Mouse (Mus musculus): ENCODE data around the gene A730049H05Rik. TPM values are rescaled to one million over a fixed set of nuclear protein-coding genes. Genes with fewer than 3 reads are reported as not detected.

Gene A730049H05Rik
- polyA plus RNA-seq, 1 experiment from 2014 or later = 0.12 TPM

GRCm38 (mm10) chr6:92845898-92846297 is 29.6 kb downstream of the A730049H05Rik start:
- 86% methylated on average over 8 of the region's 8 CpGs for WGBS
- Histone ChIP-seq H3K4me3 (ENCODE audit: low read depth, low read length) (no peak overlapping the region), H3K27me3 (ENCODE audit: control insufficient read depth, insufficient read depth, low read length) (no peaks in the 10 kb centered on the region), H3K9ac (ENCODE audit: low read length) (no peak overlapping the region), H3K9me3 (ENCODE audit: control insufficient read depth, low read length) (no peaks in the 10 kb centered on the region), H3K4me2 (no peak overlapping the region), H3K27ac (ENCODE audit: low read depth, low read length) (no peak overlapping the region), H3K36me3 (ENCODE audit: control insufficient read depth, insufficient read depth, low read length) (no peaks in the 10 kb centered on the region), H3K4me1 (ENCODE audit: control insufficient read depth, insufficient read depth, low read length) (no peaks in the 10 kb centered on the region)
- DNase-seq (ENCODE audit: low spot score, missing footprints) (peak; percentile 10), ATAC-seq (ENCODE audit: low FRiP score) (no peak)

GRCm38 (mm10) chr6:92846614-92847013 is 30.3 kb downstream of the A730049H05Rik start:
- Histone ChIP-seq H3K27ac (ENCODE audit: low read depth, low read length) (no peak overlapping the region), H3K4me2 (no peak overlapping the region), H3K9me3 (ENCODE audit: control insufficient read depth, low read length) (no peaks in the 10 kb centered on the region), H3K36me3 (ENCODE audit: control insufficient read depth, insufficient read depth, low read length) (no peaks in the 10 kb centered on the region), H3K4me1 (ENCODE audit: control insufficient read depth, insufficient read depth, low read length) (no peaks in the 10 kb centered on the region), H3K4me3 (ENCODE audit: low read depth, low read length) (no peak overlapping the region), H3K9ac (ENCODE audit: low read length) (no peak overlapping the region), H3K27me3 (ENCODE audit: control insufficient read depth, insufficient read depth, low read length) (no peaks in the 10 kb centered on the region)
- 73% methylated on average over 4 of the region's 4 CpGs for WGBS
- ATAC-seq (ENCODE audit: low FRiP score) = no peak
- DNase-seq (ENCODE audit: low spot score, missing footprints) = peak; percentile 37

- no peaks in the 10 kb centered on the region for H3K36me3 ChIP-seq (ENCODE audit: control insufficient read depth, insufficient read depth, low read length)
- H3K4me1 ChIP-seq (ENCODE audit: control insufficient read depth, insufficient read depth, low read length) = no peaks in the 10 kb centered on the region
- no peaks in the 10 kb centered on the region for H3K9me3 ChIP-seq (ENCODE audit: control insufficient read depth, low read length)
- no peak for ATAC-seq (ENCODE audit: low FRiP score)
- no peak overlapping the region for H3K4me3 ChIP-seq (ENCODE audit: low read depth, low read length)
- no peak overlapping the region for H3K9ac ChIP-seq (ENCODE audit: low read length)
- 96% methylated on average over 9 of the region's 9 CpGs for WGBS
- no peaks in the 10 kb centered on the region for H3K27me3 ChIP-seq (ENCODE audit: control insufficient read depth, insufficient read depth, low read length)
- H3K27ac ChIP-seq (ENCODE audit: low read depth, low read length) = no peak overlapping the region
- no peak overlapping the region for H3K4me2 ChIP-seq
- DNase-seq (ENCODE audit: low spot score, missing footprints) = no peak
Measured at GRCm38 (mm10) chr6:92849208-92849607, 32.9 kb downstream of the A730049H05Rik start.

GRCm38 (mm10) chr6:92850250-92850649 is 34.0 kb downstream of the A730049H05Rik start:
- Histone ChIP-seq H3K4me1 (ENCODE audit: control insufficient read depth, insufficient read depth, low read length) (no peaks in the 10 kb centered on the region), H3K27ac (ENCODE audit: low read depth, low read length) (no peak overlapping the region), H3K9me3 (ENCODE audit: control insufficient read depth, low read length) (no peaks in the 10 kb centered on the region), H3K4me2 (no peak overlapping the region), H3K4me3 (ENCODE audit: low read depth, low read length) (no peak overlapping the region), H3K27me3 (ENCODE audit: control insufficient read depth, insufficient read depth, low read length) (no peaks in the 10 kb centered on the region), H3K36me3 (ENCODE audit: control insufficient read depth, insufficient read depth, low read length) (no peaks in the 10 kb centered on the region), H3K9ac (ENCODE audit: low read length) (no peak overlapping the region)
- ATAC-seq (ENCODE audit: low FRiP score) (no peak), DNase-seq (ENCODE audit: low spot score, missing footprints) (no peak)
- 68% methylated on average over 5 of the region's 5 CpGs for WGBS

GRCm38 (mm10) chr6:92854873-92855272 is 38.6 kb downstream of the A730049H05Rik start:
- Histone ChIP-seq H3K4me2 (no peak overlapping the region), H3K27me3 (ENCODE audit: control insufficient read depth, insufficient read depth, low read length) (no peaks in the 10 kb centered on the region), H3K27ac (ENCODE audit: low read depth, low read length) (no peak overlapping the region), H3K36me3 (ENCODE audit: control insufficient read depth, insufficient read depth, low read length) (no peaks in the 10 kb centered on the region), H3K9ac (ENCODE audit: low read length) (no peak overlapping the region), H3K4me3 (ENCODE audit: low read depth, low read length) (no peak overlapping the region), H3K4me1 (ENCODE audit: control insufficient read depth, insufficient read depth, low read length) (no peaks in the 10 kb centered on the region), H3K9me3 (ENCODE audit: control insufficient read depth, low read length) (no peaks in the 10 kb centered on the region)
- no peak for DNase-seq (ENCODE audit: low spot score, missing footprints)
- 86% methylated on average over 4 of the region's 4 CpGs for WGBS
- no peak for ATAC-seq (ENCODE audit: low FRiP score)

- Histone ChIP-seq H3K9me3 (ENCODE audit: control insufficient read depth, low read length) (no peaks in the 10 kb centered on the region), H3K4me1 (ENCODE audit: control insufficient read depth, insufficient read depth, low read length) (no peaks in the 10 kb centered on the region), H3K9ac (ENCODE audit: low read length) (no peak overlapping the region), H3K36me3 (ENCODE audit: control insufficient read depth, insufficient read depth, low read length) (no peaks in the 10 kb centered on the region), H3K27ac (ENCODE audit: low read depth, low read length) (no peak overlapping the region), H3K4me3 (ENCODE audit: low read depth, low read length) (no peak overlapping the region), H3K4me2 (no peak overlapping the region), H3K27me3 (ENCODE audit: control insufficient read depth, insufficient read depth, low read length) (no peaks in the 10 kb centered on the region)
- DNase-seq (ENCODE audit: low spot score, missing footprints) (no peak), ATAC-seq (ENCODE audit: low FRiP score) (no peak)
- WGBS = 93% methylated on average over 13 of the region's 13 CpGs
Measured at GRCm38 (mm10) chr6:92857761-92858160, 41.5 kb downstream of the A730049H05Rik start.

GRCm38 (mm10) chr6:92858721-92859510 is 42.6 kb downstream of the A730049H05Rik start:
- 84% methylated on average over 12 of the region's 12 CpGs for WGBS
- Histone ChIP-seq H3K36me3 (ENCODE audit: control insufficient read depth, insufficient read depth, low read length) (no peaks in the 10 kb centered on the region), H3K4me1 (ENCODE audit: control insufficient read depth, insufficient read depth, low read length) (no peaks in the 10 kb centered on the region), H3K27ac (ENCODE audit: low read depth, low read length) (no peak overlapping the region), H3K9ac (ENCODE audit: low read length) (no peak overlapping the region), H3K27me3 (ENCODE audit: control insufficient read depth, insufficient read depth, low read length) (no peaks in the 10 kb centered on the region), H3K4me3 (ENCODE audit: low read depth, low read length) (no peak overlapping the region), H3K4me2 (no peak overlapping the region), H3K9me3 (ENCODE audit: control insufficient read depth, low read length) (no peaks in the 10 kb centered on the region)
- DNase-seq (ENCODE audit: low spot score, missing footprints) (no peak), ATAC-seq (ENCODE audit: low FRiP score) (no peak)

GRCm38 (mm10) chr6:92860285-92860912 is 44.1 kb downstream of the A730049H05Rik start:
- WGBS = 73% methylated on average over 5 of the region's 5 CpGs
- Histone ChIP-seq H3K36me3 (ENCODE audit: control insufficient read depth, insufficient read depth, low read length) (no peaks in the 10 kb centered on the region), H3K4me1 (ENCODE audit: control insufficient read depth, insufficient read depth, low read length) (no peaks in the 10 kb centered on the region), H3K9me3 (ENCODE audit: control insufficient read depth, low read length) (no peaks in the 10 kb centered on the region), H3K27ac (ENCODE audit: low read depth, low read length) (no peak overlapping the region), H3K4me2 (no peak overlapping the region), H3K4me3 (ENCODE audit: low read depth, low read length) (no peak overlapping the region), H3K9ac (ENCODE audit: low read length) (no peak overlapping the region), H3K27me3 (ENCODE audit: control insufficient read depth, insufficient read depth, low read length) (no peaks in the 10 kb centered on the region)
- ATAC-seq (ENCODE audit: low FRiP score) (no peak), DNase-seq (ENCODE audit: low spot score, missing footprints) (no peak)

- Histone ChIP-seq H3K4me3 (ENCODE audit: low read depth, low read length) (no peak overlapping the region), H3K36me3 (ENCODE audit: control insufficient read depth, insufficient read depth, low read length) (no peaks in the 10 kb centered on the region), H3K27ac (ENCODE audit: low read depth, low read length) (no peak overlapping the region), H3K4me2 (no peak overlapping the region), H3K27me3 (ENCODE audit: control insufficient read depth, insufficient read depth, low read length) (no peaks in the 10 kb centered on the region), H3K9ac (ENCODE audit: low read length) (no peak overlapping the region), H3K9me3 (ENCODE audit: control insufficient read depth, low read length) (no peaks in the 10 kb centered on the region), H3K4me1 (ENCODE audit: control insufficient read depth, insufficient read depth, low read length) (no peaks in the 10 kb centered on the region)
- ATAC-seq (ENCODE audit: low FRiP score) (no peak), DNase-seq (ENCODE audit: low spot score, missing footprints) (no peak)
- 79% methylated on average over 9 of the region's 9 CpGs for WGBS
Measured at GRCm38 (mm10) chr6:92862599-92862998, 46.3 kb downstream of the A730049H05Rik start.
